Mouse (Mus musculus) limb, embryonic 11.5 days (tissue): ENCODE results near the gene Tiam2. TPM values are rescaled to one million over a fixed set of nuclear protein-coding genes. Genes with fewer than 3 reads are reported as not detected.

Experiments used
- ATAC-seq: fragments of 200-750 bp; cut with Nextera tagmentation; 2 replicates; pipeline ENCODE4 v1.8.0; 2017; ENCODE audit warnings: low read depth; ENCODE audit not compliant: insufficient number of reproducible peaks, low FRiP score, low TSS enrichment
- DNase-seq: peaks from one replicate; pipeline ENCODE4 v3.0.0-alpha.2; 2015; ENCODE audit warnings: low spot score
- H3K27ac ChIP-seq: fragments of 300-500 bp; sonication (generic); replicated peaks from 2 replicates; pipeline ENCODE4 v1.5.1; 2014; ENCODE audit warnings: low read depth, mild to moderate bottlenecking, low read length
- H3K27me3 ChIP-seq: fragments of 300-500 bp; sonication (generic); 2 replicates; pipeline ENCODE4 v1.6.1; 2014; ENCODE audit warnings: mild to moderate bottlenecking, low read length, mixed read lengths; ENCODE audit not compliant: control insufficient read depth, insufficient read depth
- H3K36me3 ChIP-seq: fragments of 300-500 bp; sonication (generic); 2 replicates; pipeline ENCODE4 v1.6.1; 2014; ENCODE audit warnings: mild to moderate bottlenecking, low read length, moderate library complexity, mixed read lengths; ENCODE audit not compliant: control insufficient read depth, insufficient read depth
- H3K4me1 ChIP-seq: fragments of 300-500 bp; sonication (generic); 2 replicates; pipeline ENCODE4 v1.6.1; 2014; ENCODE audit warnings: low read length, mixed read lengths; ENCODE audit not compliant: control insufficient read depth, insufficient read depth
- H3K4me2 ChIP-seq: fragments of 300-500 bp; sonication (generic); 2 replicates; pipeline ENCODE4 v1.6.1; 2014; ENCODE audit warnings: low read depth, mild to moderate bottlenecking, moderate library complexity; ENCODE audit not compliant: severe bottlenecking
- H3K4me3 ChIP-seq: fragments of 300-500 bp; sonication (generic); 2 replicates; pipeline ENCODE4 v1.5.1; 2014; ENCODE audit warnings: low read depth, low read length
- H3K9ac ChIP-seq: fragments of 300-500 bp; sonication (generic); 2 replicates; pipeline ENCODE4 v1.6.1; 2014; ENCODE audit warnings: mild to moderate bottlenecking, low read length
- H3K9me3 ChIP-seq: fragments of 300-500 bp; sonication (generic); 2 replicates; pipeline ENCODE4 v1.6.1; 2016; ENCODE audit warnings: low read length; ENCODE audit not compliant: control insufficient read depth
- WGBS: fragments of 180-500 bp; shearing (Covaris S2); extraction: QIAGEN DNeasy Blood & Tissue Kit; methylation state at CpG from one replicate; pipeline ENCODE4 v1.1.7; 2014; 5-methylcytosine and 5-hydroxymethylcytosine counted together
- polyA plus RNA-seq: library from polyadenylated mRNA; unstranded; fragments of >200 nt; fragmentation: Nextera tagmentation; extraction: Ambion mirVana; gene quantifications from 2 replicates; pipeline ENCODE4 v1.2.1, GENCODE M21; 2014

Gene Tiam2
- polyA plus RNA-seq, 1 experiment from 2014 or later: 8.4 TPM

GRCm38 (mm10) chr17:3435299-3435698 lies 108.9 kb downstream of the Tiam2 start:
- no peak overlapping the region for H3K27ac ChIP-seq
- no peak overlapping the region for H3K9ac ChIP-seq
- H3K4me2 ChIP-seq: no peak overlapping the region
- H3K9me3 ChIP-seq: no peaks in the 10 kb centered on the region
- no peaks in the 10 kb centered on the region for H3K27me3 ChIP-seq
- no peak for ATAC-seq
- 87% methylated on average over 1 of the region's 1 CpGs for WGBS
- H3K4me3 ChIP-seq: no peak overlapping the region
- H3K36me3 ChIP-seq: no peaks in the 10 kb centered on the region
- DNase-seq: no peak
- peaks cover 16% of the 10 kb centered on the region for H3K4me1 ChIP-seq

GRCm38 (mm10) chr17:3436841-3437515 lies 110.6 kb downstream of the Tiam2 start:
- H3K4me2 ChIP-seq: no peak overlapping the region
- H3K27ac ChIP-seq: no peak overlapping the region
- WGBS: 59% methylated on average over 12 of the region's 12 CpGs
- H3K9me3 ChIP-seq: no peaks in the 10 kb centered on the region
- no peaks in the 10 kb centered on the region for H3K36me3 ChIP-seq
- H3K9ac ChIP-seq: no peak overlapping the region
- ATAC-seq (peak; percentile 52), DNase-seq (peak; percentile 45)
- no peak overlapping the region for H3K4me3 ChIP-seq
- peaks cover 16% of the 10 kb centered on the region for H3K4me1 ChIP-seq
- H3K27me3 ChIP-seq: no peaks in the 10 kb centered on the region

GRCm38 (mm10) chr17:3442526-3443401 lies 116.4 kb downstream of the Tiam2 start:
- H3K4me1 ChIP-seq: peaks cover 4% of the 10 kb centered on the region; the same call in 1 of the 2 replicates
- peak; percentile 70; the same call in 1 of the 2 replicates for ATAC-seq
- H3K9me3 ChIP-seq: no peaks in the 10 kb centered on the region
- 60% methylated on average over 10 of the region's 10 CpGs for WGBS
- no peak overlapping the region for H3K9ac ChIP-seq
- H3K4me3 ChIP-seq: no peak overlapping the region
- no peaks in the 10 kb centered on the region for H3K36me3 ChIP-seq
- no peak for DNase-seq
- no peak overlapping the region for H3K4me2 ChIP-seq
- no peaks in the 10 kb centered on the region for H3K27me3 ChIP-seq
- H3K27ac ChIP-seq: no peak overlapping the region

GRCm38 (mm10) chr17:3446191-3446950 lies 120.0 kb downstream of the Tiam2 start:
- no peaks in the 10 kb centered on the region for H3K27me3 ChIP-seq
- H3K27ac ChIP-seq: no peak overlapping the region
- WGBS: 61% methylated on average over 8 of the region's 8 CpGs
- peaks cover 4% of the 10 kb centered on the region; the same call in 1 of the 2 replicates for H3K4me1 ChIP-seq
- no peak overlapping the region for H3K4me2 ChIP-seq
- H3K9ac ChIP-seq: no peak overlapping the region
- H3K4me3 ChIP-seq: no peak overlapping the region
- no peak for DNase-seq
- H3K36me3 ChIP-seq: no peaks in the 10 kb centered on the region; the same call in 1 of the 2 replicates
- no peak for ATAC-seq
- H3K9me3 ChIP-seq: no peaks in the 10 kb centered on the region

GRCm38 (mm10) chr17:3448725-3449124 lies 122.4 kb downstream of the Tiam2 start:
- 29% methylated on average over 3 of the region's 3 CpGs for WGBS
- no peak overlapping the region for H3K4me2 ChIP-seq
- H3K9me3 ChIP-seq: no peaks in the 10 kb centered on the region
- peak; percentile 85 for DNase-seq
- no peak overlapping the region for H3K4me3 ChIP-seq
- H3K27me3 ChIP-seq: no peaks in the 10 kb centered on the region
- H3K36me3 ChIP-seq: no peaks in the 10 kb centered on the region; the same call in 1 of the 2 replicates
- no peak overlapping the region for H3K27ac ChIP-seq
- no peaks in the 10 kb centered on the region for H3K4me1 ChIP-seq
- no peak overlapping the region for H3K9ac ChIP-seq
- no peak for ATAC-seq

GRCm38 (mm10) chr17:3451077-3451476 lies 124.7 kb downstream of the Tiam2 start:
- DNase-seq (peak; percentile 63), ATAC-seq (no peak)
- Histone ChIP-seq H3K4me2 (no peak overlapping the region), H3K4me1 (no peaks in the 10 kb centered on the region), H3K36me3 (no peaks in the 10 kb centered on the region; the same call in 1 of the 2 replicates), H3K9me3 (no peaks in the 10 kb centered on the region), H3K27me3 (no peaks in the 10 kb centered on the region), H3K9ac (no peak overlapping the region), H3K27ac (no peak overlapping the region), H3K4me3 (no peak overlapping the region)
- WGBS: 64% methylated on average over 2 of the region's 2 CpGs

GRCm38 (mm10) chr17:3452571-3453311 lies 126.4 kb downstream of the Tiam2 start:
- ATAC-seq (no peak), DNase-seq (no peak)
- Histone ChIP-seq H3K4me1 (no peaks in the 10 kb centered on the region), H3K36me3 (no peaks in the 10 kb centered on the region; the same call in 1 of the 2 replicates), H3K27ac (no peak overlapping the region), H3K4me2 (no peak overlapping the region), H3K4me3 (no peak overlapping the region), H3K9ac (no peak overlapping the region), H3K9me3 (no peaks in the 10 kb centered on the region), H3K27me3 (no peaks in the 10 kb centered on the region)
- 91% methylated on average over 12 of the region's 12 CpGs for WGBS
